Mouse (Mus musculus) neural tube, embryonic 11.5 days (tissue): ENCODE measurements at regions not wholly inside any gene's neighbourhood (a gene's known extent, or its start where the extent isn't known, plus 50 kb on each side); places are given as distances from the start of the nearest gene placed in this dataset.

ENCODE experiments used
- ATAC-seq: fragments of 200-750 bp; cut with Nextera tagmentation; 2 replicates; pipeline ENCODE4 v1.8.0; 2017; ENCODE audit warnings: moderate number of reproducible peaks, mild to moderate bottlenecking, moderate TSS enrichment, moderate library complexity; ENCODE audit not compliant: insufficient read depth, low FRiP score, low TSS enrichment
- DNase-seq: peaks from one replicate; pipeline ENCODE4 v3.0.0-alpha.2; 2015; ENCODE audit warnings: low spot score
- H3K27ac ChIP-seq: fragments of 300-500 bp; sonication (generic); 2 replicates; pipeline ENCODE4 v1.5.1; 2014; ENCODE audit warnings: low read depth, mild to moderate bottlenecking, low read length
- H3K27me3 ChIP-seq: fragments of 300-500 bp; sonication (generic); 2 replicates; pipeline ENCODE4 v1.6.1; 2014; ENCODE audit warnings: mild to moderate bottlenecking, low read length, mixed read lengths; ENCODE audit not compliant: control insufficient read depth, insufficient read depth
- H3K36me3 ChIP-seq: fragments of 300-500 bp; sonication (generic); 2 replicates; pipeline ENCODE4 v1.6.1; 2014; ENCODE audit warnings: mild to moderate bottlenecking, low read length, moderate library complexity, mixed read lengths; ENCODE audit not compliant: control insufficient read depth, insufficient read depth
- H3K4me1 ChIP-seq: fragments of 300-500 bp; sonication (generic); 2 replicates; pipeline ENCODE4 v1.6.1; 2014; ENCODE audit warnings: low read length, mixed read lengths; ENCODE audit not compliant: control insufficient read depth, insufficient read depth
- H3K4me2 ChIP-seq: fragments of 300-500 bp; sonication (generic); 2 replicates; pipeline ENCODE4 v1.6.1; 2014; ENCODE audit warnings: low read depth, mild to moderate bottlenecking, moderate library complexity
- H3K4me3 ChIP-seq: fragments of 300-500 bp; sonication (generic); 2 replicates; pipeline ENCODE4 v1.5.1; 2014; ENCODE audit warnings: low read depth, low read length
- H3K9ac ChIP-seq: fragments of 300-500 bp; sonication (generic); 2 replicates; pipeline ENCODE4 v1.6.1; 2014; ENCODE audit warnings: mild to moderate bottlenecking, low read length
- H3K9me3 ChIP-seq: fragments of 300-500 bp; sonication (generic); 2 replicates; pipeline ENCODE4 v1.6.1; 2016; ENCODE audit warnings: low read length; ENCODE audit not compliant: control insufficient read depth
- WGBS: fragments of 180-500 bp; shearing (Covaris S2); extraction: QIAGEN DNeasy Blood & Tissue Kit; methylation state at CpG from one replicate; pipeline ENCODE4 v1.1.7; 2014; 5-methylcytosine and 5-hydroxymethylcytosine counted together

- no peak overlapping the region for H3K4me2 ChIP-seq
- H3K27ac ChIP-seq = no peak overlapping the region
- no peaks in the 10 kb centered on the region for H3K9me3 ChIP-seq
- ATAC-seq (no peak), DNase-seq (no peak)
- H3K9ac ChIP-seq = no peak overlapping the region
- H3K4me3 ChIP-seq = no peak overlapping the region
- no peaks in the 10 kb centered on the region for H3K36me3 ChIP-seq
- 75% methylated on average over 5 of the region's 5 CpGs for WGBS
- H3K4me1 ChIP-seq = no peaks in the 10 kb centered on the region
- no peaks in the 10 kb centered on the region for H3K27me3 ChIP-seq
Observed at GRCm38 (mm10) chr2:133399059-133399690, 152.8 kb upstream of the Bmp2 start.

GRCm38 (mm10) chr2:133400963-133401362 is 151.0 kb upstream of the Bmp2 start:
- no peak overlapping the region for H3K4me3 ChIP-seq
- 35% methylated on average over 3 of the region's 3 CpGs for WGBS
- H3K36me3 ChIP-seq = no peaks in the 10 kb centered on the region
- H3K27me3 ChIP-seq = no peaks in the 10 kb centered on the region
- DNase-seq (no peak), ATAC-seq (peak; percentile 38; the same call in 1 of the 2 replicates)
- H3K27ac ChIP-seq = no peak overlapping the region
- no peak overlapping the region for H3K9ac ChIP-seq
- no peaks in the 10 kb centered on the region for H3K4me1 ChIP-seq
- no peaks in the 10 kb centered on the region for H3K9me3 ChIP-seq
- H3K4me2 ChIP-seq = no peak overlapping the region

DNA sequence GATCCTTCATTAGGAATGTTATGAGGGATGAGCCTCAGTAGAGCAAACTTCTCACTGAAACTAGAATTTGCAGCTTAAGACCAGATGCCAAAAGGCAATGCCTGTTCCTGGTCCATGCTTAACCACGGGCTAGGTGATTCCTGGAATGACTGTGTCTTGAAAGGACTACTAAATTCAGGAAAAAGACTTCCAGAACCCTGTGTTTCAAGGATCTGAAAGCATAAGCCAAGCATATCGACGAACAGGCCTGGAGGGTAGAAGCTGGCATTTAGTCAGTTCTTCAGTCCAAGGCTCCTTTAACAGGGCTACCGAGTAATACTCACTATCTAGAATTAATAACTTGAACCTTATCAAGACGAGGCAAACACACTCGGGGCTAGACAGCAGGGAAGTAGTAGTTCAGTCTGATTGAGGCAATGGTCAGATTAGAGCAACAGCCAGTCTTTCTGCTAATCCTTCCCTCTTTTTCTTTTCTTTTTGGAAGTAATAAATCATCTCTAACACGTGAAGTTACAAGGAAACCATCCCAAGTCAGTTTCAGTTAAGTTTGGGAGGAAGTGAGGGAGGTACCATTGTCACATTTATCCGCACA is 134.9 kb upstream of the Bmp2 start:
- H3K27ac ChIP-seq = no peak overlapping the region
- no peak for DNase-seq
- H3K9me3 ChIP-seq = no peaks in the 10 kb centered on the region
- WGBS = 85% methylated on average over 8 of the region's 8 CpGs
- H3K4me3 ChIP-seq = no peak overlapping the region
- H3K4me1 ChIP-seq = no peaks in the 10 kb centered on the region
- H3K27me3 ChIP-seq = no peaks in the 10 kb centered on the region
- H3K4me2 ChIP-seq = no peak overlapping the region
- no peak overlapping the region for H3K9ac ChIP-seq
- no peaks in the 10 kb centered on the region for H3K36me3 ChIP-seq
- ATAC-seq = no peak

- DNase-seq (no peak), ATAC-seq (no peak)
- Histone ChIP-seq H3K27ac (no peak overlapping the region), H3K27me3 (no peaks in the 10 kb centered on the region), H3K4me2 (no peak overlapping the region), H3K4me1 (no peaks in the 10 kb centered on the region), H3K4me3 (no peak overlapping the region), H3K9me3 (no peaks in the 10 kb centered on the region), H3K36me3 (no peaks in the 10 kb centered on the region), H3K9ac (no peak overlapping the region)
- 56% methylated on average over 6 of the region's 6 CpGs for WGBS
Observed at GRCm38 (mm10) chr2:133419686-133420303, 132.2 kb upstream of the Bmp2 start.

DNA sequence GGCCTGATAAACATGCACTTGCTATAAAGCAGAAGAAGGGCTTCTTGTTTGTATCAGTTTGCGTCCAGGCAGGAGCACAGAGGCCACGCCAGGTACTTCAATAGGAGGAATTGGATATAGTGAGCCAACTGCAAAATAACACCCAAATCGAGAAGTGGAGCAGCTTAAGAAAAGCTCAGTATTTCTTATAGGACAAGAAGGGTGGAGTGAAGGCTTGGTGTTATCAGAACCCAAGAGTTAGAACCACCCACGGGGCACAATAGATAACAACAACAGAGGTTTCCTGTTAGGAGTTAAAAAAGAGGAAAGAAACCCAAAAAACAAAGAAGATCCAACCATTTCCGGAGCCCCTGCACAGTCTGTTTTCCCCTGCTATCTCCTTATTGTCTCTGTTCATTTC is 126.4 kb upstream of the Bmp2 start:
- Histone ChIP-seq H3K36me3 (no peaks in the 10 kb centered on the region), H3K9ac (no peak overlapping the region), H3K4me3 (no peak overlapping the region), H3K27ac (no peak overlapping the region), H3K9me3 (no peaks in the 10 kb centered on the region), H3K27me3 (no peaks in the 10 kb centered on the region), H3K4me2 (no peak overlapping the region), H3K4me1 (no peaks in the 10 kb centered on the region)
- DNase-seq (no peak), ATAC-seq (no peak)
- 84% methylated on average over 5 of the region's 5 CpGs for WGBS

- no peak for DNase-seq
- no peaks in the 10 kb centered on the region for H3K27me3 ChIP-seq
- H3K27ac ChIP-seq = no peak overlapping the region
- H3K4me2 ChIP-seq = no peak overlapping the region
- no peaks in the 10 kb centered on the region for H3K9me3 ChIP-seq
- no peaks in the 10 kb centered on the region for H3K4me1 ChIP-seq
- WGBS = 65% methylated on average over 1 of the region's 1 CpGs
- no peak overlapping the region for H3K9ac ChIP-seq
- no peak for ATAC-seq
- no peak overlapping the region for H3K4me3 ChIP-seq
- no peaks in the 10 kb centered on the region for H3K36me3 ChIP-seq
Observed at GRCm38 (mm10) chr2:133427039-133427438, 124.9 kb upstream of the Bmp2 start.

DNA sequence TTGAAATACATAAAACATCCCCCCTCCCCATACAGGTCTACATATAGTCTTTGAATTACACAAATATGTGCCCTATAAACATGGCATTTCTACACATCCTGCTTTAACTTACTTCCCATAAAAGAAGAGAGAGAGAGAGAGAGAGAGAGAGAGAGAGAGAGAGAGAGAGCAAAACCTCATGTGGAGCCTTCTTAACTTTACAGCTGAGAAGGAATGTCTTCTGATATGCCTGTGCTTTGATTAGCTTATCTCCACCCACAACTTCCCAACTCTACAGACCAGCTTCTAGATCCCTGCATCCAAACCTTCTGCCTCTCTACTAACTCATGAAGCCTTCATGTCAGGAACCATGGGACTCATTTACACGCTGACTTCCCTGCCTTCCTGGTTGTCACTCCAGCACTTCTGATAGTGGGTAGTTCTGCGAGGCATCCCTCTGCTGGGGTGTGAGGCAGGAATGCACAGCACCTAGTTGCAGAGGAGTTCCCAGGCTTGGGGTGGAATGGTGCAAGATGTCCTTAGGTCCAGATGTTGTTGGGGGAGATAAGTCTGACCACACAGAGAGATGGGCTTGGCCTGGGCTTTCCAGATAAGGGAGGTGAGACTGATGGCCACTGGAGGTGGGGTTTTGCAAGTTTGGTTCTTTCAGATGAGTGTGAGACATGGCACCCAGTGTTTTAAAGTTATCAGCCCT is 122.4 kb upstream of the Bmp2 start:
- Histone ChIP-seq H3K9me3 (no peaks in the 10 kb centered on the region), H3K4me1 (no peaks in the 10 kb centered on the region), H3K4me3 (no peak overlapping the region), H3K4me2 (no peak overlapping the region), H3K27ac (no peak overlapping the region), H3K36me3 (no peaks in the 10 kb centered on the region), H3K27me3 (no peaks in the 10 kb centered on the region), H3K9ac (no peak overlapping the region)
- 72% methylated on average over 2 of the region's 2 CpGs for WGBS
- ATAC-seq = no peak
- no peak for DNase-seq

DNA sequence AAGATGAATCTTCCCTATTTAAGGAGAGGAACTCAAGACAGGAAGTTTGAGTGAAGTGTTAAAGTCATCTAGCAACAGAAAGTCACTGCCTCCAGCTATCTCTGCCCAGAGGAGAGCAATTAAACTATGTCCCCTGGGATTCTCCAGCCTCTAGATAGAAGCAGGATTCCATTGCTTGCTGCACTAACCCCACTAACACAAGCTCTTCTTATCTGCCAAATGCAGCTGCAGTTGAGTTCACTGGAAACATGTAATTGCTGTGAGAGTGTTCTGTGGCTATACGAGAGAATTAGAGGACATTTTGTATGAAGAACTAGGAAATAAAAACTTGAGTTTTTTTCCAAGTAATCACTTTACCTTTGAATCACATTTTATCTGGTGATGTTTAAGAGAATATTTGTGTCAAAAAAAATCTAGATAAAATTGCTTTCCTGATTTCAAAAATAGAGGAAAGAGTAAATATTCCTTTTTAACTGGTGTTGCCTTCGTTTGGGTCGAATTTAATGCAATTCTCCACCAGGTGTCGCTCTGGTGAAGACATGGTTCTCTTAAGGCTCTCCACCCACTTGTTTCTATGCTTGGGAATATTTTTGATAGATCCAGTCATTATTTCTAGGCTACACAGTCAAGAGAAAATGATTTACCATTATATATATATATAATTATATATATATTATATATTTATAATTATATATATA is 121.1 kb upstream of the Bmp2 start:
- Histone ChIP-seq H3K27ac (no peak overlapping the region), H3K9me3 (no peaks in the 10 kb centered on the region), H3K4me3 (no peak overlapping the region), H3K36me3 (no peaks in the 10 kb centered on the region), H3K4me2 (no peak overlapping the region), H3K27me3 (no peaks in the 10 kb centered on the region), H3K4me1 (no peaks in the 10 kb centered on the region), H3K9ac (no peak overlapping the region)
- ATAC-seq (no peak), DNase-seq (peak; percentile 29)
- WGBS = 53% methylated on average over 4 of the region's 4 CpGs
